Mouse (Mus musculus) G1E-ER4 (cell line): ENCODE measurements around the gene Nip7. TPM values are rescaled to one million over a fixed set of nuclear protein-coding genes. Genes with fewer than 3 reads are reported as not detected.

Experiments used
- GATA1 ChIP-seq: IDR thresholded peaks from one replicate; pipeline ENCODE4 v1.8.0; 2012; ENCODE audit warnings: low read length, inconsistent platforms
- polyA plus RNA-seq: library from polyadenylated mRNA; stranded (reverse); fragments of >175 nt; gene quantifications from 2 replicates; pipeline ENCODE4 v1.2.3, GENCODE M21; 2012

Nip7 gene
- polyA plus RNA-seq, 1 experiment: 11.2 TPM

- TF ChIP-seq GATA1: no peak
Measured at GRCm38 (mm10) chr8:107049480-107049879, 7.2 kb upstream of the Nip7 start.

GRCm38 (mm10) chr8:107052046-107052445 lies 4.6 kb upstream of the Nip7 start:
- no peak for TF ChIP-seq GATA1

DNA sequence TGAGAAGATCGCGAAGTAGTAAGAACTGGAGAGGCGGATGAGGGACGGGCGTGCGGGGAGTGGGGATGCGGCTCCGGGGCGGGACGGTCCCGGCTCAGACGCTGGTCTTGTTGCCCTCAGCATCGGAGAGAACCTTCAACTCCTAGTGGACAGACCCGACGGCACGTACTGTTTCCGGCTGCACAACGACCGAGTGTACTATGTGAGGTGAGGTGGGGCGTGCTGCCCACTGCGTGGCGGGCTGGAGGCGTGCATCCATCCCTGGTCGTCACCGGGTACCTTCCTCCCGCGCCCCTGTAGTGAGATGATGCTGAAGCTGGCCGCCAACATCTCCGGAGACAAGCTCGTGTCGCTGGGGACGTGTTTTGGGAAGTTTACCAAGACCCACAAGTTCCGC lies 294 bp downstream of the Nip7 start:
- no peak for TF ChIP-seq GATA1

DNA sequence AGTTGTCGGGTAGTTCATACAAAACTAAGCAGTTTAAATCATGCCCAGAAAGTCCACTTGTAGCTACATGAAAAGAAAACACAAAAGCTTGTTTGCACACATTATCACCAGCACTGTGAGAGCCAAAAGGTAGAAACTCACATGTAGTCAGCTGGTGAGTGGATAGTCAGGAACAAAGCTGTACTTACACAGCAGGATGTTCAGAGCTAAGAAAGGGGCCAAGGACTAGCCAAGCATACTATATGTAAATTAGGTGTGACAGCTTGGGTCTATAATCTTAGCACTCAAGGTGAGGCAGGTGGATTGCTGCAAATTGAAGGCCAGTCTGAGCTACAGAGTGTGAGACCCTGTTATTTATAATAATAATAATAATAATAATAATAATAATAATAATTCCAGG lies 5.9 kb downstream of the Nip7 start:
- no peak for TF ChIP-seq GATA1

DNA sequence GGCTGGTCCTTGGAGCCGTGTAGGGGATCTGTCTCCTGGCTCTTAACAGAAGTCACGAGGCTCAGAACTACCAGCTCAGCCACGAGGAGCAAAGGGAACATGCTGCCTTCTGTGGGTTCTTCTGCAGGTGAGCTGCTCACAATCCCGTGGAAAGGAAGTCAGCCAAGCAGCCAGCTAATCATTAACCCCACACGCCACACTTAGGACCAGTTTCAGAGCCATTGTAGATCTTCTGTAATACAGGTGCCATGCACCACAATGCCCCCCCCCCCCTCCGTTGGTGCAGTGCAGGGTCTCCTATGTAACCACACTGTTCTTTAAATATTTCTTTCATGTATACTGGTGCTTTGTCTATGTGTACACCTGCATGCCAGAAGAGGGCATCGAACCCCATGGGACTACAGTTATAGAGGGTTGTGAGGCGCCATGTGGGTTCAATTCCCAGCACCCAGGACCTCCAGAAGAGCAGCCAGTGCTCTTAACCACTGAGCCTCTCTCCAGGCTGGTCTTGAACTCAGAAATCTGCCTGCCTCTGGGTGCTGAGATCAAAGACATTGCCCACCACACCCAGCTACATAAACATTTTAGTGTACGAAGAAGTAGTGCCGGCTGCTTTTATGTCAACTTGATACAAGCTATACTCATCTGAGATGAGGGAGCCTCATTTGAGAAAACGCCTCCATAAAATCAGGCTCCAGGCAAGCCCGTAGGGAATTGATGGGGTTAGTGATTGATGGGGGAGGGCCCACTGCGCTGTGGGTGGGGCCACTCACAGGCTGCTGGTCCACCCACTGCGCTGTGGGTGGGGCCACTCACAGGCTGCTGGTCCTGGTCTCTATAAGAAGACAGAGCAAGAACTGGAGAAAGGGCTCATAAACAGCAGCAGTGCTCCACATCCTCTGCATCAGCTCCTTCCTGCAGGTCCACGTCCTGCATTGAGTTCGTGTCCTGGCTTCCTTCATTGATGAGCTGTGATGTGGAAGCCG lies 9.1 kb downstream of the Nip7 start, which contains the start of gene Tmed6:
Gene Tmed6, minus strand, starts transcription at position 134 of the 986 bp plus-strand sequence.
- TF ChIP-seq GATA1: no peak

GRCm38 (mm10) chr8:107073706-107074105 lies 17.0 kb downstream of the Nip7 start:
- TF ChIP-seq GATA1: no peak

- no peak for TF ChIP-seq GATA1
Measured at GRCm38 (mm10) chr8:107074128-107074527, 17.5 kb downstream of the Nip7 start.

GRCm38 (mm10) chr8:107076239-107076888 lies 19.7 kb downstream of the Nip7 start:
- no peak for TF ChIP-seq GATA1

DNA sequence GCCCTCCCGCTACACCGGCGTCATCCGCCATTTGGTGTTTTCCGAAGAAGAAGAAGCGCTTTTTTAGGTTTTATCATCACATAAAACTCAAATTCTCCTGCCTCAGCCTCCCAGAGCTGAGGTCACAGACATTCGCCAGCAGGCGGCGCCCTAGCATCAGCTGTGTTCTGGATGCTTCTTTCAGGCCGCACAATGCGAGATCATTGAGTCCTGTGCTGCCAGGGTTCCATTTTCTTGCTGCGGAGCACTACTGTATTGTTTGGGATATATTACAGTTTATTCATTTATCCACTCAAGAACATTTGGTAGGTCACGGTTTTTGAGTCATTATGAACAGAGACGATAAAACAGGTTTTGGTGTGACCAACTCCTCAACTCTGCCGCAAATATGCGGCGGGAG lies 28.7 kb downstream of the Nip7 start:
- TF ChIP-seq GATA1: no peak

- no peak for TF ChIP-seq GATA1
Measured at GRCm38 (mm10) chr8:107086018-107086417, 29.3 kb downstream of the Nip7 start.

DNA sequence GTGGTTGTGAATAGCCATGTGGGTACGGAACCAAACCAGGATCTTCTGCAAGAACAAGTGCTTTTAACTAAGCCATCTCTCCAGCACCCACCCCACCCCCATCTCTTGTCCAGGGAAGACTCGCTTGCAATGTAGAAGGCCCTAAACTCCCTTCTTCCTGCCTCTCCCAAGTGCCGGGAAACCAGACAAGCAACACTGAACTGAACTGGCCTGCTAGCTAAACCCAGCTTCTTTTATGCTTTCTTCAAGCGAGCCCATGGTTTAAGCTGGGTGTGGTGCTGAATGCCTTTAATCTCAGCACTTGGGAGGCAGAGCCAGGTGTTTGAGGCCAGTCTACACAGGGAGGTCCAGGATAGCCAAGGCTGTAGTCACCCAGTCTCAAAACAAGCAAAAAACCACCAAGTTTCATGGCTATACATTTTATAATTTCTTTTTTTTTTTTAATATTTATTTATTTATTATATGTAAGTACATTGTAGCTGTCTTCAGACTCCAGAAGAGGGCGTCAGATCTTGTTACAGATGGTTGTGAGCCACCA lies 31.9 kb downstream of the Nip7 start:
- no peak for TF ChIP-seq GATA1

- no peak for TF ChIP-seq GATA1
Measured at GRCm38 (mm10) chr8:107090531-107090930, 33.9 kb downstream of the Nip7 start.

DNA sequence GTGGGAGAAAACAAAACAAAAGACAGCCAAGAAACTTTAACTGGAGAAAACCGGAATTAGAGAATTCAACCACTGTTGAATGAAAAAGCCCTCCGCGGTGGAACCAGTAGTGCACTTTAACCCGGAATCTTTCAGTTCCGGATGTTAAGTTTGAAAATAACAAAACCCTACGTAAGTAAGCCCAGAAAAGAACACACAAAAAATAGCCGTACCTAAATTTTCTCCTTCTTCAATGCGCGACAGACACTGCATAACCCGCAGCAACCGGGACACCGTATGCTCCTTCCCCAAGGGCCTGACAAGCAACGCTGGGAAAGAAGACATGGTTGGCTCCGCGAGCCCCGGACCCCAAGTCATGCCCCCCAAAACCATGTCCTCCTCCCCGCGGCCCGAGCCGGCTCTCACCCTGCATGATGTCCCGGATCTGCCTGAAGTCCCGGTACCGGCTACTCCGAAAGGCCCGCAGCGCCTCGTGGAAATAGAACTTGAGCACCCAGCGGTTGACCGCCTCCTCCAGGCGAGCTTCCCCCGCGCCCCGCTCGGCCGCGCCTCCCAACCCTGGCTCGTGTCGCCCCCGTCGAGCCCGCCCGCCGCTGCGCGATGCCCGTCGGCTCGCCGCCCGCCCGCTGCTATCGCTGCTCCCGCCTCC lies 39.2 kb downstream of the Nip7 start:
- no peak for TF ChIP-seq GATA1

- no peak for TF ChIP-seq GATA1
Measured at GRCm38 (mm10) chr8:107096366-107097036, 39.8 kb downstream of the Nip7 start, which contains the start of gene Terf2. Terf2 (minus strand) TSS chr8:107096547.

DNA sequence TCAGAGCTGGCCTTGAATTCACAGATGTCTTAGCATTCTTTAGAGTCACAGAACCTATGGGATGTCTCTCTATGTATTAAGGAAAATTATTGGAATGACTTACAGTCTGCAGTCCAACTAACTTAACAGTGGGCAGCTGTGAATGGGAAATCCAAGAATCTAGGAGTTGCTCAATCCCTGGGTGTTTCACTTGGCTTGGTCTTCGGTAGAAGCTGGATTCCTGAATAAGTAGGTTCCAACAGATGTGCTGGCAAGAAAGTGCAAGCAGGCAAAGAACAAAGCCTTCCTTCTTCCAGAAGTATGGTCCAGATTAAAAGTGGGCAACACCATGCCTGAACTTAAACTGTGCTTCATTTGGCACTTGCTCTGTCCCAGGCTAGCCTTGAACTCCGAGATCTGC lies 44.0 kb downstream of the Nip7 start:
- TF ChIP-seq GATA1: no peak
